Mouse (Mus musculus): ENCODE data around the gene Lrrc74b. TPM values are rescaled to one million over a fixed set of nuclear protein-coding genes. Genes with fewer than 3 reads are reported as not detected.
"Not testable (repeated sequence)": the region's sequence is repeated elsewhere in the genome, so short reads cannot be mapped to it uniquely, and the experiment has no call there.

The Lrrc74b gene
- polyA plus RNA-seq, 1 experiment from 2014 or later = 0.44 TPM

GRCm38 (mm10) chr16:17556180-17556579 is 4.9 kb downstream of the Lrrc74b start:
- H3K4me3 ChIP-seq (ENCODE audit: low read depth, low read length) = no peak overlapping the region
- no peaks in the 10 kb centered on the region for H3K9me3 ChIP-seq (ENCODE audit: control insufficient read depth)
- no peak overlapping the region for H3K9ac ChIP-seq (ENCODE audit: low read depth, low read length)
- no peak overlapping the region for H3K4me2 ChIP-seq (replicated peaks; ENCODE audit: low read depth)
- H3K27ac ChIP-seq (ENCODE audit: low read depth, low read length) = no peak overlapping the region
- no peaks in the 10 kb centered on the region for H3K27me3 ChIP-seq (replicated peaks; ENCODE audit: control insufficient read depth, insufficient read depth, low read length)
- no peak for ATAC-seq
- no peaks in the 10 kb centered on the region; the same call in none of the 2 replicates for H3K4me1 ChIP-seq (replicated peaks; ENCODE audit: control insufficient read depth, insufficient read depth, low read length)
- H3K36me3 ChIP-seq (ENCODE audit: control insufficient read depth, insufficient read depth) = no peaks in the 10 kb centered on the region
- 83% methylated on average over 4 of the region's 4 CpGs for WGBS
- no peak for TF ChIP-seq CTCF (IDR thresholded peaks at IDR 0.05; ENCODE audit: low read depth)

- H3K27me3 ChIP-seq (replicated peaks; ENCODE audit: control insufficient read depth, insufficient read depth, low read length); H3K9me3 ChIP-seq (ENCODE audit: control insufficient read depth); H3K4me1 ChIP-seq (replicated peaks; ENCODE audit: control insufficient read depth, insufficient read depth, low read length); H3K4me3 ChIP-seq (ENCODE audit: low read depth, low read length); H3K9ac ChIP-seq (ENCODE audit: low read depth, low read length); ATAC-seq; H3K36me3 ChIP-seq (ENCODE audit: control insufficient read depth, insufficient read depth); H3K27ac ChIP-seq (ENCODE audit: low read depth, low read length): not testable (repeated sequence)
- WGBS = 19% methylated on average over 4 of the region's 4 CpGs
- H3K4me2 ChIP-seq (replicated peaks; ENCODE audit: low read depth) = peak overlapping the region; percentile 60
Measured at GRCm38 (mm10) chr16:17554702-17555101, 6.3 kb downstream of the Lrrc74b start.

- Histone ChIP-seq H3K4me2 (replicated peaks; ENCODE audit: low read depth) (peak overlapping the region; percentile 60), H3K27me3 (replicated peaks; ENCODE audit: control insufficient read depth, insufficient read depth, low read length) (no peaks in the 10 kb centered on the region), H3K9me3 (ENCODE audit: control insufficient read depth) (no peaks in the 10 kb centered on the region), H3K9ac (ENCODE audit: low read depth, low read length) (no peak overlapping the region), H3K27ac (ENCODE audit: low read depth, low read length) (no peak overlapping the region; the same call in 1 of the 2 replicates), H3K4me3 (ENCODE audit: low read depth, low read length) (0 out of 2 replicates have a peak overlapping the region, but pooled peaks have one; percentile 7), H3K4me1 (replicated peaks; ENCODE audit: control insufficient read depth, insufficient read depth, low read length) (no peaks in the 10 kb centered on the region; the same call in 1 of the 2 replicates), H3K36me3 (ENCODE audit: control insufficient read depth, insufficient read depth) (no peaks in the 10 kb centered on the region)
- peak; percentile 94 for ATAC-seq
- WGBS = 9% methylated on average over 18 of the region's 18 CpGs
- no peak for TF ChIP-seq CTCF (IDR thresholded peaks at IDR 0.05; ENCODE audit: low read depth)
Measured at GRCm38 (mm10) chr16:17553910-17554685, 6.9 kb downstream of the Lrrc74b start.

- no peak for ATAC-seq
Measured at GRCm38 (mm10) chr16:17552837-17553236, 8.2 kb downstream of the Lrrc74b start.

GRCm38 (mm10) chr16:17542632-17543031 is 18.4 kb downstream of the Lrrc74b start:
- Histone ChIP-seq H3K27ac (ENCODE audit: low read depth, low read length) (no peak overlapping the region), H3K4me2 (replicated peaks; ENCODE audit: low read depth) (no peak overlapping the region), H3K9me3 (ENCODE audit: control insufficient read depth) (no peaks in the 10 kb centered on the region), H3K9ac (ENCODE audit: low read depth, low read length) (no peak overlapping the region), H3K27me3 (replicated peaks; ENCODE audit: control insufficient read depth, insufficient read depth, low read length) (no peaks in the 10 kb centered on the region; the same call in 1 of the 2 replicates), H3K36me3 (ENCODE audit: control insufficient read depth, insufficient read depth) (no peaks in the 10 kb centered on the region), H3K4me1 (replicated peaks; ENCODE audit: control insufficient read depth, insufficient read depth, low read length) (no peaks in the 10 kb centered on the region), H3K4me3 (ENCODE audit: low read depth, low read length) (no peak overlapping the region)
- 66% methylated on average over 2 of the region's 2 CpGs for WGBS
- ATAC-seq = no peak
- no peak for TF ChIP-seq CTCF (IDR thresholded peaks at IDR 0.05; ENCODE audit: low read depth)

More at GRCm38 (mm10) chr16:17552837-17553236, 8.2 kb downstream of the Lrrc74b start:
- no peak overlapping the region for H3K4me3 ChIP-seq (ENCODE audit: low read depth, low read length)
- no peaks in the 10 kb centered on the region for H3K27me3 ChIP-seq (replicated peaks; ENCODE audit: control insufficient read depth, insufficient read depth, low read length)
- no peak overlapping the region for H3K4me2 ChIP-seq (replicated peaks; ENCODE audit: low read depth)
- H3K4me1 ChIP-seq (replicated peaks; ENCODE audit: control insufficient read depth, insufficient read depth, low read length) = no peaks in the 10 kb centered on the region
- no peaks in the 10 kb centered on the region for H3K9me3 ChIP-seq (ENCODE audit: control insufficient read depth)
- H3K36me3 ChIP-seq (ENCODE audit: control insufficient read depth, insufficient read depth) = no peaks in the 10 kb centered on the region
- WGBS = 73% methylated on average over 7 of the region's 7 CpGs
- no peak overlapping the region for H3K9ac ChIP-seq (ENCODE audit: low read depth, low read length)
- no peak overlapping the region for H3K27ac ChIP-seq (ENCODE audit: low read depth, low read length)
- no peak for TF ChIP-seq CTCF (IDR thresholded peaks at IDR 0.05; ENCODE audit: low read depth)

GRCm38 (mm10) chr16:17536584-17536983 is 24.5 kb downstream of the Lrrc74b start:
- Histone ChIP-seq H3K4me2 (replicated peaks; ENCODE audit: low read depth) (no peak overlapping the region), H3K9me3 (ENCODE audit: control insufficient read depth) (no peaks in the 10 kb centered on the region), H3K27ac (ENCODE audit: low read depth, low read length) (no peak overlapping the region), H3K4me1 (replicated peaks; ENCODE audit: control insufficient read depth, insufficient read depth, low read length) (peaks cover 2% of the 10 kb centered on the region), H3K27me3 (replicated peaks; ENCODE audit: control insufficient read depth, insufficient read depth, low read length) (no peaks in the 10 kb centered on the region; the same call in 1 of the 2 replicates), H3K9ac (ENCODE audit: low read depth, low read length) (no peak overlapping the region), H3K4me3 (ENCODE audit: low read depth, low read length) (no peak overlapping the region), H3K36me3 (ENCODE audit: control insufficient read depth, insufficient read depth) (no peaks in the 10 kb centered on the region)
- 94% methylated on average over 3 of the region's 3 CpGs for whole genome bisulfite sequencing
- ATAC-seq = no peak
- TF ChIP-seq CTCF (IDR thresholded peaks at IDR 0.05; ENCODE audit: low read depth) = no peak

Data from intestine, postnatal 0 days (tissue).